Mouse (Mus musculus) cerebellum, adult 2 months (tissue): ENCODE data around the gene Egfem1.

Experiments
- CTCF ChIP-seq: fragments of 200-500 bp; IDR thresholded peaks from 2 replicates; pipeline ENCODE4 v1.5.1; 2011; ENCODE audit warnings: low read depth, mild to moderate bottlenecking, control low read depth, low read length, moderate library complexity, borderline replicate concordance; ENCODE audit not compliant: insufficient read depth
- POLR2A ChIP-seq: fragments of 200-500 bp; IDR thresholded peaks from 2 replicates; pipeline ENCODE4 v1.6.1; 2011; ENCODE audit warnings: low read length, control low read depth, borderline replicate concordance; ENCODE audit not compliant: insufficient read depth

GRCm38 (mm10) chr3:29110321-29110720, 28.5 kb downstream of the Egfem1 start:
- TF ChIP-seq CTCF, result no peak
- no peak for TF ChIP-seq POLR2A
